Comparison of ENCODE assay signal across 11 mouse cellular contexts in the genomic region with DNA sequence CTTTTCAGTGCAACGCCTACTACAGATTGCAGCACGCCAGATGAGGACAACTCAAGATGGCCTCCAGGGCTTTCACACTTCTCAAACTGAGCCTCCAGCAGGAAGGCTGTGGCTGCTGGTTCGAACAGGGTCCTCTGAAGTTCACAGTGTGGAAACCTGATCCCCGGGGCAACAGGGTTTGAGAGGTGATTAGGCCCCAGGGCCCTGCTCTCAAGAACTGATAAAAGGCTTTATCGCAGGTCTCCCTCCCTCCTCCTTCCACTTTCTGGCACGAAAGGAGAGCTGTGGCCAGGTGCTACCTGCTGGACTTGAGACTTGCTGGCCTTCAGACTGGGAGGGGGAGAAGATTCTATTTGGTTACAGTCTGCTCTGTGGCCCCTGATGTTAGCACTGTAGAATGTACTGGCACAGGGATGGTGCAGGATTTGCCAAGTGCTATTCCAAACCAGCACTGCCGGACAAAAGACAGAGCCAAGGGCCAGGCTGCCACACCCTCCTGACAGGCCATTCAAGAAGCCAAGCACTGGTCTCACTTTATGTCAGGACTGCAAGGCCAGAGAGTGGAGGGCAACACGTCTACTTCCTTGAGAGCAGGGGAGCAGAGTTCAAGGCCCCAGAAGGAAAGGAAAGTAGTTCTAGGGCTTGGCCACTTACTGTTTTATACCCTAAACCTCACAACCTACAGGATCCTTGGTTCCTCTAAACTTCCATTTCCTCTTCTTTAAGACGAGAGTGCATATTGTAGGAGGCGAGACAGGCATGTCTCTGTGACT. TPM values are rescaled to one million over a fixed set of nuclear protein-coding genes. Genes with fewer than 3 reads are reported as not detected.
A peak's percentile ranks its signal among the peaks of the same experiment; 100 is the strongest.
DNase-seq lines count a peak whose midpoint lies in the region; ATAC-seq and TF ChIP-seq lines count a peak whose summit lies in the region.
"Had no signal": no experiment of that assay in that cellular context is flagged by ENCODE, and none has a peak within 500 bp of the region (broad histone marks: within the 10 kb centered on the region; RNA-seq: fewer than 3 reads in every experiment).

No protein-coding gene starts in this region.

- H3K27me3 ChIP-seq in lung, embryonic 16.5 days (ENCODE audit: control insufficient read depth, insufficient read depth, low read depth, low read length): no peaks in the 10 kb centered on the region
- H3K27me3 ChIP-seq in liver, embryonic 14.5 days (ENCODE audit: control insufficient read depth, insufficient read depth, low read length): no peaks in the 10 kb centered on the region

- 0 out of 2 replicates have a peak, but pooled peaks have one; percentile 22 for TF ChIP-seq EP300 in liver, embryonic 14.5 days (IDR thresholded peaks at IDR 0.05; ENCODE audit: low read depth)

- H3K27ac ChIP-seq in lung, embryonic 16.5 days (ENCODE audit: low read length): peak overlapping the region; percentile 53
- H3K27ac ChIP-seq in liver, embryonic 14.5 days: peak overlapping the region; percentile 2
- H3K27ac ChIP-seq: limb, embryonic 15.5 days had no signal

- no peak overlapping the region for H3K4me3 ChIP-seq in lung, embryonic 16.5 days (ENCODE audit: low read length)
- no peak overlapping the region for H3K4me3 ChIP-seq in liver, embryonic 14.5 days (ENCODE audit: insufficient read depth in 1 of 2, low read depth in 2 of 2, low read length in 2 of 2)
- H3K4me3 ChIP-seq: limb, embryonic 15.5 days; myocyte had no signal

- peak; percentile 36; the same call in 1 of the 2 replicates for ATAC-seq in lung, embryonic 16.5 days (ENCODE audit: low read depth)
- peak; percentile 62 for ATAC-seq in liver, embryonic 14.5 days (ENCODE audit: insufficient read depth)

- H3K4me1 ChIP-seq in lung, embryonic 16.5 days (replicated peaks; ENCODE audit: control insufficient read depth, insufficient read depth, low read length): peaks cover 52% of the 10 kb centered on the region
- peaks cover 57 to 74% of the 10 kb centered on the region in 2 experiments for H3K4me1 ChIP-seq in liver, embryonic 14.5 days (replicated peaks; ENCODE audit: control insufficient read depth in 2 of 2, insufficient read depth in 2 of 2, low read length in 1 of 2)

- no peaks in the 10 kb centered on the region for H3K9me3 ChIP-seq in lung, embryonic 16.5 days (ENCODE audit: control insufficient read depth, low read length)
- H3K9me3 ChIP-seq in liver, embryonic 14.5 days (ENCODE audit: control insufficient read depth, low read length): no peaks in the 10 kb centered on the region
- H3K9me3 ChIP-seq: limb, embryonic 15.5 days had no signal

- no peaks in the 10 kb centered on the region for H3K36me3 ChIP-seq in lung, embryonic 16.5 days (ENCODE audit: control insufficient read depth, insufficient read depth, low read length)
- no peaks in the 10 kb centered on the region for H3K36me3 ChIP-seq in liver, embryonic 14.5 days (replicated peaks; ENCODE audit: control insufficient read depth, insufficient read depth, low read depth)
- H3K36me3 ChIP-seq: limb, embryonic 15.5 days had no signal

- DNase-seq in lung, postnatal 4 days: no peak
- peak; percentile 39 for DNase-seq in gastrocnemius, postnatal 10 days
- no peak for DNase-seq in liver, embryonic 14.5 days (ENCODE audit: low read depth in 3 of 3, low spot score in 3 of 3)
- DNase-seq in right cerebral cortex, postnatal 25 days: no peak
- no peak for DNase-seq in left cerebral cortex, postnatal 14 days (ENCODE audit: low spot score in 2 of 2)
- DNase-seq in urinary bladder, postnatal 25 days (ENCODE audit: low spot score): no peak
- DNase-seq: cerebellum, adult 11-12 months; thymus, postnatal 36 days had no signal

- no peak for TF ChIP-seq CTCF in liver, embryonic 14.5 days (IDR thresholded peaks at IDR 0.05; ENCODE audit: low read depth)

- intact Hi-C loops in left cerebral cortex, postnatal 14 days (cut with DNase I): no loop called here

- H3K9ac ChIP-seq in lung, embryonic 16.5 days (ENCODE audit: low read length): no peak overlapping the region
- peak overlapping the region; percentile 47 for H3K9ac ChIP-seq in liver, embryonic 14.5 days (replicated peaks)
- H3K9ac ChIP-seq: limb, embryonic 15.5 days had no signal

- H3K4me2 ChIP-seq in lung, embryonic 16.5 days (ENCODE audit: low read depth, low read length): no peak overlapping the region
- peak overlapping the region; percentile 18 for H3K4me2 ChIP-seq in liver, embryonic 14.5 days (ENCODE audit: low read depth)
- H3K4me2 ChIP-seq: limb, embryonic 15.5 days had no signal

- 40% methylated on average over 10 of the region's 10 CpGs for WGBS in lung, embryonic 16.5 days
- WGBS in liver, embryonic 14.5 days (ENCODE audit: insufficient replicate concordance): 32% methylated on average over 10 of the region's 10 CpGs

RNA-seq across cellular contexts. Expression of gene Ccdc88c, which starts 18.5 kb away (rescaled TPM):
- polyA plus RNA-seq in lung, embryonic 16.5 days (2015; fragmentation: Nextera tagmentation; extraction: Ambion mirVana): 18.8 and 20.2 TPM in 2 replicates
- 10 to 100 TPM; 49.5 to 57.8 TPM for total RNA-seq in gastrocnemius, postnatal 10 days (2021)
- polyA plus RNA-seq in liver, embryonic 14.5 days (2012; rRNA removed): 9.2 and 9.3 TPM in 2 replicates
- 5.3 and 6.2 TPM in 2 replicates for polyA plus RNA-seq in liver, embryonic 14.5 days (2014; fragmentation: Nextera tagmentation; extraction: Ambion mirVana)
- 10 to 100 TPM; 21.6 to 22.4 TPM for total RNA-seq in left cerebral cortex, postnatal 14 days (2021)
